Mouse (Mus musculus) kidney, embryonic 16.5 days (tissue): ENCODE results near the gene Daw1. TPM values are rescaled to one million over a fixed set of nuclear protein-coding genes. Genes with fewer than 3 reads are reported as not detected.

Experiments used
- ATAC-seq: fragments of 200-750 bp; cut with Nextera tagmentation; 2 replicates; pipeline ENCODE4 v1.8.0; 2017; ENCODE audit warnings: moderate TSS enrichment; ENCODE audit not compliant: low FRiP score, low TSS enrichment
- H3K27ac ChIP-seq: fragments of 300-500 bp; sonication (generic); 2 replicates; pipeline ENCODE4 v1.5.1; 2014; ENCODE audit warnings: low read length
- H3K27me3 ChIP-seq: fragments of 300-500 bp; sonication (generic); 2 replicates; pipeline ENCODE4 v1.6.1; 2014; ENCODE audit warnings: low read length, control low read depth, mixed read lengths; ENCODE audit not compliant: insufficient read depth
- H3K36me3 ChIP-seq: fragments of 300-500 bp; sonication (generic); 2 replicates; pipeline ENCODE4 v1.6.1; 2014; ENCODE audit warnings: low read length, control low read depth, mixed read lengths; ENCODE audit not compliant: insufficient read depth
- H3K4me1 ChIP-seq: fragments of 300-500 bp; sonication (generic); 2 replicates; pipeline ENCODE4 v1.6.1; 2014; ENCODE audit warnings: low read length, control low read depth, mixed read lengths; ENCODE audit not compliant: insufficient read depth
- H3K4me2 ChIP-seq: fragments of 300-500 bp; sonication (generic); replicated peaks from 2 replicates; pipeline ENCODE4 v1.6.1; 2014; ENCODE audit warnings: low read depth, low read length
- H3K4me3 ChIP-seq: fragments of 300-500 bp; sonication (generic); 2 replicates; pipeline ENCODE4 v1.5.1; 2014; ENCODE audit warnings: mild to moderate bottlenecking, low read length
- H3K9ac ChIP-seq: fragments of 300-500 bp; sonication (generic); replicated peaks from 2 replicates; pipeline ENCODE4 v1.6.1; 2014; ENCODE audit warnings: low read length
- H3K9me3 ChIP-seq: fragments of 300-500 bp; sonication (generic); 2 replicates; pipeline ENCODE4 v1.6.1; 2016; ENCODE audit warnings: low read length, control low read depth
- WGBS: fragments of 180-500 bp; shearing (Covaris S2); extraction: QIAGEN DNeasy Blood & Tissue Kit; methylation state at CpG from one replicate; pipeline ENCODE4 v1.1.7; 2014; 5-methylcytosine and 5-hydroxymethylcytosine counted together
- polyA plus RNA-seq: library from polyadenylated mRNA; unstranded; fragments of >200 nt; fragmentation: Nextera tagmentation; extraction: Ambion mirVana; gene quantifications from 2 replicates; pipeline ENCODE4 v1.2.1, GENCODE M21; 2015

Daw1 gene
- polyA plus RNA-seq, 1 experiment from 2014 or later: 0.44 TPM

DNA sequence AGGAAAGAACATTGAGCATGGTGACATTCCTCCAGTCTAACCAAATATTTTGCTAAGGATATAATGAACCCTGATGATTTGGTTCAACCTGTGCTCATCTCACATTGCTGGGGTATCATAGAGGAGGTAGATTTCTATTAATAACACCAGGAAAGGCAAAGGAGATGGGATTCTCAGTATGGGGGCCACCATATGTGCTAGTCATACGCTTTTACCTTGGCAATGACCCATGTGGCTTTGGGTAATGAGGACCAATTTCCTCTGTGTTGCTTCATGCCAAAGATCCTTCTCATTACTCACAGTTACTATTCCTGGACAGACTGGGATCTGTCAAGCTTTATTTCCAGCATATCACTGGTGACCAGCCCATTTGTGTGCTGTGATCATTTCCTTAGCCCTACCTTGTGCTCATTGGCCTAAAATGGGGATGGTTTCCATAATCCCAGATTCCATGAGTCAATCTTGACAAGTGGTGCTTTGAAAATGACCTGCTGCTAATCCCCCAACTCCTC, 88.7 kb downstream of the Daw1 start:
- no peak overlapping the region for H3K4me2 ChIP-seq
- H3K27me3 ChIP-seq: no peaks in the 10 kb centered on the region
- ATAC-seq: no peak
- no peak overlapping the region for H3K27ac ChIP-seq
- H3K36me3 ChIP-seq: no peaks in the 10 kb centered on the region
- H3K9ac ChIP-seq: no peak overlapping the region
- 93% methylated on average over 1 of the region's 1 CpGs for WGBS
- no peaks in the 10 kb centered on the region for H3K4me1 ChIP-seq
- H3K4me3 ChIP-seq: no peak overlapping the region
- H3K9me3 ChIP-seq: no peaks in the 10 kb centered on the region

DNA sequence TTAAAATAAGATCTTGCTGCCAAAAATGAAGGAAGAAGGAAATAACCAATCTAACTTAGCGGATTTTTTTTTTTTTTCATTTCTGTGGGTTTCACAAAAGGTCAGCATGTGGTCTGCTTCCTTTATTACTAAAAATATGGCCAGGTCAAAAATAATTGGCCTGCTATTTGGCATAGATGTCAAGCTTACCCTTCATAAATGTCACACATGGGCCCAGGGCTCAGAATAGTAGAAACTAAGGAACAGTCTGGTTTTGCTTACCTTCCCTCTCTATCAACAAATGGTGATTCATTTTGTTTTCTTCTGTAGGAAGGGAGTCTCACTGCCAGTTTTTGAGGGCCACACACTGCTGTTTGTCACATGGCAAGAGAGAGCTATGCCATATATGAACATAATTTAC, 92.2 kb downstream of the Daw1 start:
- Histone ChIP-seq H3K4me1 (no peaks in the 10 kb centered on the region), H3K27ac (no peak overlapping the region), H3K36me3 (no peaks in the 10 kb centered on the region), H3K9ac (no peak overlapping the region), H3K27me3 (no peaks in the 10 kb centered on the region), H3K9me3 (no peaks in the 10 kb centered on the region), H3K4me3 (no peak overlapping the region), H3K4me2 (no peak overlapping the region)
- 76% methylated on average over 1 of the region's 1 CpGs for WGBS
- no peak for ATAC-seq

Other genes with a start within 250 kb of the Daw1 start
- gene A030005L19Rik, start 246.4 kb upstream of the Daw1 start, polyA plus RNA-seq: not detected in 2 replicates
- gene A030014E15Rik, start 234.8 kb upstream of the Daw1 start, polyA plus RNA-seq: not detected in 2 replicates
- gene Gm6217, start 228.4 kb upstream of the Daw1 start, polyA plus RNA-seq: not detected in 2 replicates
- not detected in 2 replicates for gene A030003K21Rik, start 216.4 kb upstream of the Daw1 start, polyA plus RNA-seq
- not detected in 2 replicates for gene Gm7544, start 203.7 kb upstream of the Daw1 start, polyA plus RNA-seq
- gene Gm47955, start 199.5 kb upstream of the Daw1 start, polyA plus RNA-seq: not detected in 2 replicates
- gene Gm47959, start 159.2 kb upstream of the Daw1 start, polyA plus RNA-seq: not detected in 2 replicates
- gene Slc19a3, start 121.3 kb upstream of the Daw1 start, polyA plus RNA-seq: 1.5 and 2.4 TPM in 2 replicates
- gene Krtap28-10, start 117.3 kb upstream of the Daw1 start, polyA plus RNA-seq: not detected in 2 replicates
- gene Gm47969, start 114.8 kb upstream of the Daw1 start, polyA plus RNA-seq: not detected in 2 replicates
- gene A030005K14Rik, start 100.4 kb upstream of the Daw1 start, polyA plus RNA-seq: not detected in 2 replicates
- not detected in 2 replicates for gene Krtap28-13, start 98.8 kb upstream of the Daw1 start, polyA plus RNA-seq
- 0.63 and 0.92 TPM in 2 replicates for gene Ccl20, start 43.0 kb upstream of the Daw1 start, polyA plus RNA-seq
- gene Sphkap, start 248.4 kb downstream of the Daw1 start, polyA plus RNA-seq: 0.10 and 0.12 TPM in 2 replicates